Mouse (Mus musculus): ENCODE results near the gene Sall1.

GRCm38 (mm10) chr8:89039890-89040289 lies 4.1 kb downstream of the Sall1 start:
- no peak for TF ChIP-seq CTCF (conservative IDR thresholded peaks at IDR 0.05; ENCODE audit: low read length)
- TF ChIP-seq POU5F1 (IDR thresholded peaks at IDR 0.05; ENCODE audit: borderline replicate concordance, low read length) = no peak
